Mouse (Mus musculus): ENCODE data around the gene Ift122.

Gene Ift122

DNA sequence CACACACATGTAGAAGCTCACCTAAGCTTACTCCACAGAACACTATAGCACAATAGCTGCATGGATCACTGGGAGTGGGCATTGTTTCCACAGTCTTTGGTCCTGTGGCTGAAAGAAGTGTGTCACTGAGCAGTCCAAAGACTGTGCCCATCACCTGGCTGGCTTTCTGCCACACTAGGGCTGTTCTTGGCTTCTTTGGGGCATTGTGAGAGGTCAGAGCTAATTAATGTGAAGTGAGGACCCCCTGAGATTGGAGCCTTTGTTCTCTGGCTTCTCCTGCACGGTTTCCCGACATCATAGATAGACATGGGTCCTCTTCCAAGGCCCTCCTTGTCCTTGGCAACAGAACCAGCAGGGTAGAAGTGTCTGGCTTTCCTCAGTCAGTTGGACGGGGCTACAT is 39.1 kb downstream of the Ift122 start:
- DNase-seq = no peak

DNA sequence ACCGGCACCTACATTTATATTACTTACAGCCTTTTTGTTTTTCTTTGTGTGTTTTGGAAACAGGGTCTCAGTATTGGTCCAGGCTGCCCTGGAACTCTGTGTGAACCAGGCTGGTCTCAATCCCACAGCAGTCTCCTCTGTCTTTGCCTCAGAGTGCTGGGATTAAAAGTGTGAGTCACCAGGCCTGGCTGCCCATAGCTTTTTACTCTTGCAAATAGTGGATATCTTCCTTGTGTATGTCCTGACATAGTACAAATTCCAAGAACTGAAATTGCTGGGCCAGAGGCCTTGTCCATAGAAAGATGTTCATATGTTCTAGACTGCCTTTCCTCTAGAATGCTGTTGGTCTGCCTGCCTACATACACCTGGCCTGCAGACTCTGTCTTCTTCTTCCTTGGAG is 43.1 kb downstream of the Ift122 start:
- DNase-seq = no peak

DNA sequence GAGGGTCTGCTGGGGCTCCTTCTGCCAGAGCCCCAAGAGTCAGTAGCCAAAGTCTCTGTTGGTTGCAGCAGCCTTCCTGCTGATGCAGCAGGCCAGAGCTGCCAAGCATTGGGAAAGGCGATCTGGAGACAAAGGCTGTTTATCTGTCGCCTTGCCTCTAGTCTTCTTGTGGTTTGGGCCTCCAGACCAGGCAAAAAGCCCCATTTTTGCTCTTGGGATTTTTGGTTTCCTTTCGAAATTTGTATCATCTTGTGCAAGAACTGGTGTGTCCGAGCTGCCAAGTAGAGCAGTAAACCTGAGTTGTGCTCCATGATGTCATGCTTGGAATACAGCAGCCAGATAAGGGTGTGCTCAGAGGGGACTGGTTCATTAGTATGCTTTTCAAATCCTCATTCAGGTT is 43.8 kb downstream of the Ift122 start:
- no peak for DNase-seq

DNA sequence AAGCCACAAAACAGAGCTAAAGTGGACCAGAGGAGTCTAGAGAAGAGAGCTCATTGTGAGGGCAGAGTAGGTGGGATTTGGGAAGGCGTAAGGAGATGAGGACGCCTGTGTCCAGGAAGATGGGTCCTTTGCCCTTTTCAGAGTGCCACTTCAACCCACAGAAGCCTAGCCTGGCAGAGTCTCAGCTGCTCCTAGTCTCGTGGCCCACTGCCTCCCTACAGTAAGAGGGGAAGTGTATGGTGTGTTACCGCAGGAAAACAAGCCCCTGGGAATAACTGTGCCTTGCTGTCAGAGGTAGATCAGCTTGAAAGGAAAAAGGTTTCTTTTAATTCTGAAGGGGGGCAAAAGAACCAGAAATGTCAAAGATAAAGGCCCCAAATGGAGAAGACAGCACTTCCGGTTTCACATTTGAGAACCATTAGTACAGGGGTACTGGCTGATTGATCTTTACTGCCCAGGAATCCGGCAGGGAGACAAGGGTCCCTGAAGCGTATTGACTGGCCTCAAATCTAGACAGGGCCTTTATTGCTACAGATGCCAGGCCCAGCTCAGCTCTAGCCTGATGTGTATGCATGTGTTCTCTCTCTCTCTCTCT is 44.8 kb downstream of the Ift122 start:
- no peak for DNase-seq

DNA sequence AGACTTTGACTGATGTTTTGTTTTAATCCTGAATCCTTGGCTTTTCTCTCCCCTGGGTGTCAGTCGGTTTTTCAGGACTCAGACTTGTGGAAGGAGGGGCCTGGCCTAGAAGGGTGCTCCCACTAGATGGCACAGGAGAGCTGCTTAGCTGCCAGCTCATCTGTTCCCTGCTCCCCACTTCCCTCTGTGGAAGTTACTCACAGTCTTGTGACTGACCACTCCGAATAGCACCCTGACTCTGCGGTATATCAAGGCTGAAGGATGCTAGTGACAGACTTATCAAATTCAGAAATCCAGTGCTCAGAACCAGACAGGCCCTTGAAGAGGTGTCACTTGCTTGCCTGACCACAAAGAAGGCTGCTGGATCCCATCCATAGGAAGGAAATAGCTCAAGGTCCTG is 47.8 kb downstream of the Ift122 start:
- DNase-seq = peak; percentile 83

DNA sequence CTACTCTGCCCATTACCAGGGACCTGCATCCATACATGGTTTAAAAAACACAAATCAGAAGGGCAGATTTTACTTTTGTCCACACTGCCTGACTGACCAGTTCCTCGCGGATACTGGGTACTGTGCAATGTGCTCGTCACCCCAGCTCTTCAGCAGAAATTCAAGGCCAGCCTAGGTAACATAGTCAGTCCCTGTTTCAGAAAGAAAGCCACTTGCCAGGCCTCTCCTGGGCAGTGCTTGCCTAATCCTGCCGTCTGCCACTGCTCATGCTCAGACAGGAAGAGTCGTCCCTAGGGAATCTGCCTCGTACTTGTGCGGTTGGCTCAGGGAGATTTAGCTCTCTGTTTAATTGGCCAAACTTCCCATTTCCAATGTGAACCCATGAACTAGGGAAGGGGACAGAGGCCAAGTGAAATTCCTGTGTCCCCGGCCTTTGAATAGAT is 48.2 kb downstream of the Ift122 start:
- no peak for DNase-seq

DNA sequence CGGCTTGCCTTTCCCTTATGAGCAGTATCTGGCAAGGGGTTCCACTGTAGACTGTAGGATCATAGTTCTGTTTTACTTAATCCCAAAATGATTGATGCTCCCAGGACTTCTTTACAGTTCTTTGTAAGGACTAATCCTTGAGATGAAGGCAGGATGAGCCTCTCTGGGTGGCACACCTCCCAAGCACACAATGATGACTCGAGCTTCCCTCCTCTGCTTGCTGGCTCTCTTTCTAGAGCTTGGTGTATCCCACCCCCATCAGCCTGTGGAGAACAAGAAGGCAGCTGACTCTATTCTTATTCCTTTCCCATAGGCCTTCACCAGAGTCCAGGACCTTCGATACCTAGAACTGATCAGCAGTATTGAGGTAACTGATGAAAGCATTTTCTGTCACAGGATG is 49.3 kb downstream of the Ift122 start:
- DNase-seq = no peak

DNA sequence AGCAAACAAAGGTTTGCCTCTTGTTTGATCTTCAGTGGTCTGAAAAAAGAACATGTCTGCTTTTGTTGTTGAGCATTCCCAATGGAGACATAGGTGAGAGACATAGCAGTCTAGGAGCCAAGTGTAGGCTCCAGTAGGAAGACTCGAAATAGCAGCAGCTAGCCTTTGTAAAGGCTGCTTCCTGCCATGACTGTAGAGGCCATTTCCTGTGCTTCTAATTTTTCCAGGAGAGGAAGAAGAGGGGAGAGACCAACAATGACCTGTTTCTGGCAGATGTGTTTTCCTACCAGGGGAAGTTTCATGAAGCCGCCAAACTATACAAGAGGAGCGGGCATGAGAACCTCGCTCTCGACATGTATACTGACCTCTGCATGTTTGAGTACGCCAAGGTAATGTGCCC is 52.3 kb downstream of the Ift122 start:
- DNase-seq = no peak

DNA sequence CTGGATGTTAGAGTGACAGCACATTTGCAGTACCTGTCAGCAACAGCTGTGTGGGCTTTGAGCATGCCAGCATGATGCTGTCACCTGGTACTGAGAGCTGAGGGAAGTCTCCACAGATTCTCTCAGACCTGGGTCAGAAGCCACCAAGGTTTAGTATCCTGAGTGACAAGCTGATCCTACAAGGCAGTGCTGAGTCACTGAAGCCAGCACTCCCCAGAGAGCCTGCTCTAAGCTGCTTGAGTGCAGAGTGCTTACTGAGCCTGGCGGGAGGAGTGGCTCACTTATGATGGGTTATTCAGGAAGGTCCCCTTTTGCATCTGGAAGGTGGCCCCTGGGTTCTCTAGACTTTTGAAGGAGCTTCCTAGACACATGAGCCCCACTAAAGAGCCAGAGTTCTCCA is 53.2 kb downstream of the Ift122 start:
- DNase-seq = no peak

DNA sequence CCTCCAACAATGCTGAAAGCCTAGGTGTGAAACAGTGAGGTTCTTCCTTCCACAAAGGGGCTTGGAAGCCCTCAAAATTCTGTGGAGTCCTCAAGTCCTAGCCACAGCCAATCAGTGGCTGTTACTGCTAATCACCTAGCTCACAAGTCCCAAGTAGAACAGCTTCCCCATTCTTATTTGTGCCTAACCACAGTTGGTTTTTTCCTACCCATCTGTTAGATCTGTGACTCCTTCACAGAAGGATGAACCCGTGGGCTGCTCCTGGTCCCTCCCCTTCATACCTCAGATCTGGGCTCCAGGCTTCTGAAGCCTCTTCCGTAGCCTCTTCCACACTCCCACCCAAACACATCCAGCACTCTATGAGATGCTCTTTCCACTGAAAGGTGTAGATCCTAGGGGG is 53.6 kb downstream of the Ift122 start:
- DNase-seq = no peak

DNA sequence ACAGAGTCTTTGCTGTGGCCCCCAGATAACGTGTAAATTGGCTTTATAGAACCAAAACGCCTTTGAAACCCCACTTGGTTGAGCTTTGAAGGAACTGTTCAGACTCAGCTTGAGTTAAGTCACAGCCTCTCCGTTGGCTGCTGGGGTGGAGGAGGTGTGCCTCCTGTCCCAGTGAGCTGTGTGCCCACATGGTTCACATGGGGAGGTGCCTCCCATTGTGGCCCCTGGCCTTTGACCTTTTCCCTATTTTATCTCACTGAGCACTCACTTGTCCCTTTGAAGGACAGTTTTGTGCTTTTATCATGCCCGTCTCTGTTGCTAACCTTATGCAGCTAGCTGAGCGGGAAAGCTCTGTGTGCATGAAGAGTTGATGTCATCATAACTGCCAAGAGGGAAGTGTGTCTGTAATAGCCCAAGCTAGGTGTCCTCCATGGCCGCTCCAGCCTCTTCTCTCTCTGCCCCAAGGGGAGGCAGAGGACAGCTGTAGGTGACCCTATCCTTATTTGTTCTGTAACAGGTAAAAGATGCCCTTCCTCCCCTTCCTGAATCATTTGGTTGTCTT is 55.2 kb downstream of the Ift122 start:
- no peak for DNase-seq

DNA sequence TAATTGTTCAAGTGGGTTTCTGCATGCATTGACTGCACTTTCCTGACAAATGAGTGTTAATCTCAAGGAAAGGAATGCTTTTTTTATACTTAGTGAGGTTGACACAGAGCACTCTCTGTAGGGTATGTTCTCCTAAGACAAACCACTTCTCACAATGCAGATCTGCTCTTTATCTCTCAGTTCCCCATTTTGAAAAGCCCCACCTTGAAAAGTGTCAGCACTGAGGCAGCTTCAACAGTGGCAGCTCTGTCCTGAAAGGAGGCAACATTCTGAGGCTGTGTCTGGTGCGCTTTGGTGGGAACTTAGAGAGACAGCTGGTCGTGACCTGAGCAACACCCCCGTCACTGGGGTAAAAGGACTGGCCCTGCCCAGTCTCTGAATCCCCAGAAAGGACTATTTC is 55.8 kb downstream of the Ift122 start:
- no peak for DNase-seq

DNA sequence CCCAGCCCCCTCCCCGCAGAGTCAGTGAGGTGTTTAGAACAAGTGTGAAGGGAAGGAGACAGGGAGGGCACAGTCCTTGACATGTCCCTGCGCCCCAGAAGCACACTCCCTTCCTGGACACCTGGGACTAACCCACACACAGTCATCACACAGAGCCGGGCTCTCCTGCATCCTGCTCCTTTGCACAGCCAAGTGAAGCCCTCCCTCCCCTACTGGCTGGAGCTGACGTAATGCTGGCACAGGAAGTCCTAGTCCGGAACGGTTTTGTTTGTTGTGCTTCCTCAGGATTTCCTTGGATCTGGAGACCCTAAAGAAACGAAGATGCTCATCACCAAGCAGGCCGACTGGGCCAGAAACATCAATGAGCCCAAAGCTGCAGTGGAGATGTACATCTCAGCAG is 56.7 kb downstream of the Ift122 start:
- no peak for DNase-seq

DNA sequence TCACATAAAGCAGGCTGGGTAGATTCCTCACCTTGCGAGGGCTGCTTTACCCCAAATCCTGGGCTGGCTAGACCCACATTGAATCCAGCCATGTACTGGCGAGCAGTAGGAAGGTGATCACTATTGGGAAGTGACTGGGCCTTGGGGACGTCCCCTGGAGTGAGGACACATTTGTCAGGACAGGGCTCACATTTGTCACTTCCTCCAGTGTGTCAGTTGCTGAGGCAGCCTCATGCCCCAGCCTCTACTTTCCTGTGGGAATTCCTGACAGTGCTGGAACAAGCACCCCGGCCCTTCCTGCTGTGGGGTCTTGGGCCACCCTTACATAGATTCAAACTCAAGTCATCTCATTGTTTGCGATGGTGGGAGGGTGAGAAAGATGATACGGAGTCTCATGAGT is 58.5 kb downstream of the Ift122 start:
- DNase-seq = no peak

DNA sequence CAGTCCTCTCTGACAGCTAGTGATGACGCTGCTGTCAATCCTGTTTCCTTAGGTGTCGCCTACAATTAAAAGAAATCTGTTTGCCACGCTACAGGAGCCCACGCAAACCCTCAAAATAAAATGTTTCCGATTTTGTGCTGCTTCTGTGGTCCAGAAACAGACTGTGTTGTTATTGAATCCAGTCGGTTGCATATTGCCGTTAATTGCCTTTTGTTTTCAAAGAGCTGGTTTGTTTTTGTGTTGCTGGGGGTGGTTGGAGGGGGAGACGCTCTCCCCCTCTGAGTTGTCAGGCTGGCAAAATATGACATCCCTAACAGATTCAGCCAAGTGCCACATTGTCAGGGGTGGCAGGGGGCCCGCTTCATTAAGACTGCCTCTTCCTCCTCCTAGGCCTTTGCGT is 60.2 kb downstream of the Ift122 start:
- DNase-seq = no peak

DNA sequence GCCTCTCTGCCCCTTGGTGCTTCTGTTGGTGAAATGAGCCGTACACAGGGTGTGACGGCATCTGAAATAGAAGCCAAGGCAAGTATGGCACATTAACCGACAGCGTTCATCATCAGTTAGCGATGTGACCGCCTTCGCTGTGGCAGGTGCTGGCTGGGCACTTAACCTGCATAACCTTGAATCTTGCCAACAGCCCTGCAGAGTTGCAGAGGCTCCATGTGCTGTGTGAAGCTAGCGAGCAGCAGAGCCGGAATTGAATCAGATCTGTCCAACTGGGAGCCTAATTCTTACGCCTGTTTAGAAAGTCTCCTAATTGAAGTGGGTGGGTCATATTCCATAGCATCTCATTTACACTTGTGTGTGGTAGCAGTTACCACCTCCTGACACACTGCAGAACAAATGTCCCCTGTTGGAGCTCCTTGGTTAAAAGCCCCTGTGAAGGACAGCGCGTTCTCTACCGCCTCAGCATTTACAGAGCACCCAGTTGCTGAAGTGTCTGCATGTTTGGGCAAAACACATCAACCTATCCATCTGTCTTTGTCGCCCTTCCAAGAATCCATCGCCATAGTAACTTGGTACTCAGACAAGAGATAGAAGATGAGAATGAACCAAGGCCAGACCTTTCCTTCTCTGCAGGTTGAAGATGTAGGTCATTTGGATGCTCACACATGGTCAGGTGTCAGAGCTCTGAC is 61.4 kb downstream of the Ift122 start:
- DNase-seq = no peak

DNA sequence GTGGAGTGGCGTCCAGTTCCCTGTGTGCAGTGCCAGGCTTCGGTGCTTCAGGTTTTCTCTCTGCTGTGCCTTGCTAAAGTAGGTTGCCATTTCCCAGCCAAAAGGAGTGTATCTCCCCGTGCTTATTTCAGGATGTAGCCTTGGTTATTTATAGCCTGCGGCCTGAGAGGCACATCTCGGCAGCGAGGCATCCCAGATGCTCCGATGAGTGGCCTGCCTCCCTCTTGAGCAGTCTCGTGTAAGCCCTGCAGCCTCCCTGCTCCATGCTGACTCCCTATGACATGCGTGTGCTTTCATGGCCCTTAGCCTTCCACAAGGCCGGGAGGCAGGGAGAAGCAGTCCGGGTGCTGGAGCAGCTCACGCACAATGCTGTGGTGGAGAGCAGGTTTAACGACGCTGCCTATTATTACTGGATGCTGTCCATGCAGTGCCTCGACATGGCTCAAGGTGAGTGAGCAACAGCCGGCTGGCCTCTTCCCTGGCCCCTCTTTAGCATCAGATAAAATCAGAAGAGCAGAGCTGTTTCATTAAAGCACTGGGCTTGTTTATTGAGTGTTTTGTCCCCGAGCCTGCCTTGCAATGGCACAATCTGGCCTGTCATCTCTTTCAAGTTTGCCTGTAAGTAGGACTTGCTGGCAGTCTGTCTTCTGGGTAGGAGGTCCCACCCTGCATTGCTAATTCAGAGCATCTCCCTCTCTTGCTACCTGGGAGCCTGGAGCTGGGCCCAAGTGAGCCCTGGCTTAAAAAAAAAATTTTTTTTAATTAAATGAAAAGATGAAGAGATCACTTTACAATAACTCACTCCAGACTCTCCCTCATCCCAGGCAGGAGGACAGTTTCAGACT is 62.6 kb downstream of the Ift122 start:
- DNase-seq = peak; percentile 46

DNA sequence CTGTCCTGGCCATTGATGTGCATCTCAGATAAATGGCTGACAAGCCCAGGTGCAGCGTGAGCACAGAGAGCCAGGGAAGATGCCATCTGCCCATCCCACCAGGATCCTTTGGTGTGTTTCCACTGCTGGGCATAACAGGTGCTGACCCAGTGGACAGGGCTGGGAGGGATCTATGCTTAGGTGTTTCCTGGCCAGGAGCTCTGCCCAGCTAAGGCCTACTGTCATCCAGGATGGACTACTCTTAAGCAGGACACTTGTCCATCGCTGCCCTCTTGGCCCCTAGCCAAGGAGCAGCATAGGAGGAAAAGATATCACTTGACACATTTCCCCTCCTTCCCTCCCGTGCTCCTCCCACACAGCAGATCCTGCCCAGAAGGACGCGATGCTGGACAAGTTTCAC is 63.3 kb downstream of the Ift122 start:
- DNase-seq = no peak

DNA sequence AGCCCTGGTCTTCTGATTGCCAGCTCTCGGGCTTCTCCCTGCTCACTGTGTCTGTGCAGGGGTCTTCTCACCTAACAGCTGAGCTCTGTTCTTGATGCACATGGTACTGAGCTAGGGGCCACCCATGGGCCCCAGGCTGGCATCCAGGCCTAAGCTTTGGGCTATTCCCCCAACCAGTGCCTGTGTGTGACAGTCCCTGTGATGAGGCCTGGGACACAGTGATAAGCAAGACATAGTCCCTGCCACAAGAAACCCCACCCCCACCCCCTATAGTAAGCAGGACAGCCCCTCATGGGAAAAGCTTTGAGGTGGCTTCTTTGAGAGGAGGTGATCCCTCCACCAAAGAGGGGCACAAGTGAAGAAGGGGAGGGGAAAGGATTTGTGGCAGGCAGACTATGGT is 65.3 kb downstream of the Ift122 start:
- DNase-seq = no peak

DNA sequence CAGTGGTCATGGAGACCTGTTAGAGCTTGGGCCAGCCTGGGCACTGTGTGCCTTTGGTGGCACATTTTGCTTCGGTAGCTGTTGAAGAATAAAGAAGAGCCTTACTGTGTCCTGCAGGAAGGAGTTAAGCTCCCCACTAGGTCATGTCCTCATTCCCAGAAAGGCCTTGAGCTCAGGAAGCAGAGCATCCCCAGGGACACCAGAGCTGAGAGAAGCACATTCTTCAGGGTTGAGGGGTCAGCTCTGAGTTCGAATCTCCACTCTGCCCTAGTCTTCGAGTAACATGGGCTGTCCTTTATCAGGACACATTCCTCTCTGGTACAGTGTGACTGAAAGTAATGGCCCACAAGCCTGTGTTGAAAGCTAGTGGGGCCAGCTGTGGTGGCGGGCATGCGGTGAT is 66.6 kb downstream of the Ift122 start:
- DNase-seq = no peak

DNA sequence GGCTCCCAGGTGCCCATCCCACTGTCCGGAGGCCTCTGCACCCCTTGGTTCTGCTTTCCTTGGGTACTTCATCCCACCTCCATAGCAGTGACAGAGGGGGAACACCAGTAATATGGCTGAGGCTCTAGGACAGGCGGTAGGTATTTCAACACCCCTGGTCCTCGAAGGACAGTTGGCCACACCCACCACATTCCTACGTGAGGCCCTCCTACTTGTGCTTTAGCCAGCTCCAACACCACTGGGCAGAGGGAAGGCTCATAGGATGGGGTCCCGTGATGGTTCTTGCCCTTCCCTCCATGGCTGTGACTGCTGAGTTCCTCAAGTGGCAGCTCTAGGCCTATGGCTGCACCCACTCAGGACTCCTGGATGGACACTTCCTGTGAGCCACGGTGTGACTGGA is 71.6 kb downstream of the Ift122 start:
- no peak for DNase-seq

DNA sequence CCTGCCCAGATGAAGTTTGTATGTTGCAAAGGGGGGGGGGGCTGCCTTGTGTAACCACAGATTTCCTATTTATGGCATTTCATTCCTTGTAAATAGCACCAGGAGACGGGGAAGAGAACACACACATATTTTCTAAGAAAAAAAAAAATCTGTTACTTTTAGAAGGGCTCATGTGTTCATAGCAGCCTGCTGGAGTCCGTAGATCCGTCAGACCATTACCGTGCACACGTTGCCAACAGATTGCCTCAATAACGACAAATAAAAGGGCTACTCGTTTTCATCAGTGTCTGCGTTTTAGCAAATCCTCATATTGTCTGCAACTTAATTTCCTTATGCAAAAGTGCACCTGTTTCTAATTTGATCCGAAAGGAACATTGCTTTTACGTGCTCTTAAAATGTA is 73.1 kb downstream of the Ift122 start:
- DNase-seq = no peak

DNA sequence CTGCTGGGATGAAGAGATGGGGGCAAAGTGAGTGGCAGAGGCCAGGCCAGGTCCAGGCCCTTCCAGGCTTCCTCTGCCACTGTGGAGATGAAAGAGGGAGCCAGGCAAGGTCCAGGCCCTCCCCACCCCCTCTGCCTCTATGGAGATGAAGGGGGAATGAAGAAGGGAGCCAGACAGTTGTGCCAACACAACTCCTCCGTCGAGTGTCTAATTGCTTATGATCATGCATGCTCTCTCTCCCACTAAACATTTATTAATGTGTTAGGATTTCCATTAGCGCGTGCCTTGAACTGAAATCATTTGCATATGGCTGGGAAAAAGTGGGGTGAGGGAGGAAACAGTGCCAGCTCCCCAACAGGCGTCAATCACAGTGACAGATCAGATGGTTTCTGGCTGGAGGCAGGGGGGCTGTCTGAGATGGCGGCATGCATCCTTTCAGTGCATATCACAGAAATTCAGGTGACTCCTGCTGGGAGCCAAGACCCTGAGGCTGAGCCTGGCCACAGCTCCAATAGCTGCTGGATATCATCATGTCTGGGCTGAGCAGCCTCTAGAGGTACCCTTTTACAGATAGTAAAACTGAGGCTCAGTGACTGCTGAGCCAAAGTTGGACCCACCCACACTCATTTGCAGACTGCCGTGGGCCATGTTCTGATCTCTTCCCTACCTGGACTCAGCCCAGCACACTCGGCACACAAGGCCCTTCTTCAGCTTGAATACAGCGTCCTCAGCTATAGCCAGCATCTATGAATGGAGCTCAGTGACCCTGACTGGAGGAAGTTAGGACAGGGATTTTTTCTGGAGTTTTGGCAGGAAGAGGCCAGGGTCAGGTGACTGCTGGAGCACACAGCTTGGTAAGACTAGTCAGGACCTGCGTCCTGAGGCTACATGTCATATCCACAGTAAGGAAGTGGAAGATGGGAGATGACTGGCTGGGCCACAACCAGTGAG is 74.3 kb downstream of the Ift122 start:
- no peak for DNase-seq
